Mouse (Mus musculus) neural tube, embryonic 13.5 days (tissue): ENCODE measurements at regions not wholly inside any gene's neighbourhood (a gene's known extent, or its start where the extent isn't known, plus 50 kb on each side); places are given as distances from the start of the nearest gene placed in this dataset.

Source experiments
- ATAC-seq: fragments of 200-750 bp; cut with Nextera tagmentation; 2 replicates; pipeline ENCODE4 v1.8.0; 2017; ENCODE audit warnings: low read depth, mild to moderate bottlenecking, moderate TSS enrichment, moderate library complexity
- H3K27ac ChIP-seq: fragments of 300-500 bp; sonication (generic); replicated peaks from 2 replicates; pipeline ENCODE4 v1.5.1; 2015; ENCODE audit warnings: moderate library complexity, mild to moderate bottlenecking, inconsistent platforms
- H3K27me3 ChIP-seq: fragments of 300-500 bp; sonication (generic); 2 replicates; pipeline ENCODE4 v1.6.1; 2015; ENCODE audit warnings: mild to moderate bottlenecking, inconsistent platforms
- H3K36me3 ChIP-seq: fragments of 300-500 bp; sonication (generic); 2 replicates; pipeline ENCODE4 v1.6.1; 2015; ENCODE audit warnings: mild to moderate bottlenecking, inconsistent platforms
- H3K4me1 ChIP-seq: fragments of 300-500 bp; sonication (generic); replicated peaks from 2 replicates; pipeline ENCODE4 v1.6.1; 2015; ENCODE audit warnings: inconsistent platforms
- H3K4me2 ChIP-seq: fragments of 300-500 bp; sonication (generic); 2 replicates; pipeline ENCODE4 v1.6.1; 2015; ENCODE audit warnings: inconsistent platforms, mild to moderate bottlenecking, moderate library complexity
- H3K4me3 ChIP-seq: fragments of 300-500 bp; sonication (generic); 2 replicates; pipeline ENCODE4 v1.5.1; 2015; ENCODE audit warnings: mild to moderate bottlenecking, inconsistent platforms
- H3K9ac ChIP-seq: fragments of 300-500 bp; sonication (generic); 2 replicates; pipeline ENCODE4 v1.6.1; 2015; ENCODE audit warnings: moderate library complexity, mild to moderate bottlenecking, inconsistent platforms
- H3K9me3 ChIP-seq: fragments of 300-500 bp; sonication (generic); 2 replicates; pipeline ENCODE4 v1.6.1; 2016; ENCODE audit warnings: inconsistent platforms
- WGBS: fragments of 180-500 bp; shearing (Covaris S2); methylation state at CpG from one replicate; pipeline ENCODE4 v1.1.7; 2015; 5-methylcytosine and 5-hydroxymethylcytosine counted together

DNA sequence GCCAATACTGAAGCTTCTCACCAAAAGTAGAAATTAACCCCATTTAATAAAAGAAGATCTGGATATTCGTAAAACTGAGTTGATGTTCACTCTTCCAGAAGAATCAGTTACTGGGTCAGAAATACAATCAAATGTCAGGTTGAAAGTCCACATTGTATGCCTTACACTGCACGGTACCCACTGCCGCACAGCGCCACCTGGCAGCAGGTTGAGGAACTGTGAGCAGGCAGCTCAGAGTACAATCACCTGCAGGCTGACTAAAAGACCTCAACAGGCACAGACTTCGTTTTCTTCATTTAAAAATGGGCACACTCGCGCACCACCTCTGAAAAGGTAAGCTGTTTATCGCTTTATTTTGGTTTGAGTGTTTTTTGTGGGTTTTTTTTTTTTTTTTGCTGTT, 341.8 kb upstream of the Mms22l start:
- no peak overlapping the region for H3K4me3 ChIP-seq
- no peaks in the 10 kb centered on the region for H3K9me3 ChIP-seq
- H3K4me2 ChIP-seq = no peak overlapping the region
- no peaks in the 10 kb centered on the region for H3K36me3 ChIP-seq
- no peak overlapping the region for H3K27ac ChIP-seq
- no peak overlapping the region for H3K9ac ChIP-seq
- H3K27me3 ChIP-seq = no peaks in the 10 kb centered on the region
- H3K4me1 ChIP-seq = no peaks in the 10 kb centered on the region
- WGBS = 16% methylated on average over 8 of the region's 8 CpGs
- ATAC-seq = 0 out of 2 replicates have a peak, but pooled peaks have one; percentile 84

DNA sequence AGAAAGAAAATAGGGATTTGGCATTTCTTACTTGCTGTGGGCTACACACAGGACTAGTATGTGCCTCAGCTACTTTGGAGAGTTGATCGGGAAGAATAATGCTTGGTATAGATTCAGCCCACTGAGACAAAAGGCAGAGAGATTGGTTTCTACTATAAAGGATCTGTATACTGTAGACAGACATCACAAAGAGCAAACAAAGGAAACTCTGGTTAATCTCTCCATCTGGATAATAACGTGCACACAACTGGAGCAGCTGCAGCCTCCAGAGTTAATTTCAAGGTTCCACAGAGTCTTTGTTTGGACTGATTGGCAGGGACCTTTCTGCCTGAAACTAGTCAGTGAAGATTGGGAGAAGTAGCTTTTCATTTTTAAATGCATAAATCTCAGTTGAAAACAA, 322.5 kb upstream of the Mms22l start:
- Histone ChIP-seq H3K4me2 (no peak overlapping the region), H3K9ac (no peak overlapping the region), H3K27me3 (no peaks in the 10 kb centered on the region), H3K4me1 (no peaks in the 10 kb centered on the region), H3K36me3 (no peaks in the 10 kb centered on the region), H3K4me3 (no peak overlapping the region), H3K9me3 (0 out of 2 replicates have a peak, but pooled peaks cover 5% of the 10 kb centered on the region), H3K27ac (no peak overlapping the region)
- WGBS = 62% methylated on average over 2 of the region's 2 CpGs
- no peak for ATAC-seq

DNA sequence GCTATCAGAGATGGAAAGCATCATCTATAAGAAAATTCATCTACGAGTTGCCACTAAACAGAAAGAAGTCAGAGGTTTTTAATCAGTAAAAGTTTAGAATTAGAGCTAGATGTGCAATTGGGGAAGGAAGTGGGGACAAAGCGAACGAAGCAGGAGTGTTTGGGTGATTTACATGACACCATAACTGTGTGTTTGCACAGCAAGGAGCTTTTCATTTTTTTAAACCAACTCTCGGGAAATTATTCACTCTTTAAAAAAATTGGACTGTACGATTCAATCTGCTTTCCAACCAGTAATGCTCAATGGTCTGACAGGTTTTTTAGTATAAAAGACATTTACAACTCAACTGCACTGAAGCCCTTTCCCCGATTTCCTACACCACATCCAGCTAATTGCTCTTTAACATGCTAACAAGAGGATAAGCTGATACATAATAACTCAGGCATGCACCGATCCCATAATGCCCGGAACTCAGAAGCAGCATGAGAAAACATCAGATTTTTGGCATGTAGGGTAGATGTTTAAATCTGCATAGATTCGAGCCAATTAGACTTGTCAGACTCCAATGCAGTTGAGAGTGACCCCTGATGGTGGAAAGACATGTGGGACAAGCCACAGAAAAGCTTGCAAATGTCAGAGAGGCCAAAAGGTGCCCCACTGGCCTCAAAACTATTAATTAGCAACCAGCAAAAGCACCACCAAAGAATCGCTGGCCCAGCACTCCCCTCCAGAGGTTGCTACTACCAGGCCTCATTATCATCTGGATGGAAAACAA, 282.8 kb upstream of the Mms22l start:
- Histone ChIP-seq H3K9me3 (no peaks in the 10 kb centered on the region), H3K36me3 (no peaks in the 10 kb centered on the region), H3K27me3 (no peaks in the 10 kb centered on the region), H3K4me1 (peaks cover 16% of the 10 kb centered on the region), H3K4me3 (no peak overlapping the region), H3K27ac (no peak overlapping the region), H3K4me2 (0 out of 2 replicates have a peak overlapping the region, but pooled peaks have one; percentile 11), H3K9ac (no peak overlapping the region)
- peak; percentile 40; the same call in 1 of the 2 replicates for ATAC-seq
- WGBS = 32% methylated on average over 10 of the region's 10 CpGs

DNA sequence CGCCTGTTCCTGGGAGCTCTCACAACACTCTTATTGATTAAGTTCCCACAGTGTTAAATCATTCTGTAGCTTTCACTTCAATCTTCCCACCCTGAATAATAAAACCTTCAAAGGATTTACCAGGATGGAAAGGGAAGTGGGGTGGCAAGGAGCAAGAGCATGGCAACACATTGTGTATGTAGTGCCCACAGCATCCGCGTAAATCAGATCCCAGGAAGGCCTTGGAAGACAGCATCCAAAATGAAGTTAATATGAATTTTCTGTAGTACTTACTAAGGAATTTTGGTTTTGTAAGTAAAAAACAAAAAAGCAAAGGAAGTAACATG, 282.3 kb upstream of the Mms22l start:
- H3K36me3 ChIP-seq = no peaks in the 10 kb centered on the region

DNA sequence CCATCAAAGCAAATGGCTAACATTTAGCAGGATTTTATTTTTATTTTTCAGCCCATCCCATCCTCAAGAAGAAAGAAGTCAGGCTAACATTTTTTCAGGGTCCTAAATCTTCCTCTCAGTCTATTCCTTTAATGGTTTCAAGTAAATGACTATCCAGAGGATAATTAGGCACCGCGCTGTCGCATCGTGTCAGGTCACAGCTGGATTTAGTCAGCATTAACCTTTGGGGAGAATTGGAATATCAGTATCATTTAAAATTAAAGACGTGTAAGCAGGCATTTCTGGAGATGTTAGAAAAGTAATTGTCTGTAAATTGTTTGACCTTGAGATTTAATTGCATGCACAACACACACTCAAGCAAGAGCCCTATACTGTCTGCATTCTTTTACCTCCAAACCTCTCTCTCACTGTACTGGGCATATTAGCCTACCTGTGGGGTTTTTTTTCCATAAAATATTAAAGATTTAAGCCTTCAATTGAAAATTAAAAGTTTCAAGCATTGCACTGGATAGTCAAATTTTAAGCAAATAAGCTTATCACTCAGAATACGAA, 277.8 kb upstream of the Mms22l start:
- H3K36me3 ChIP-seq = no peaks in the 10 kb centered on the region
- WGBS = 30% methylated on average over 6 of the region's 6 CpGs
- H3K9ac ChIP-seq = no peak overlapping the region
- H3K4me2 ChIP-seq = no peak overlapping the region
- H3K4me3 ChIP-seq = no peak overlapping the region
- no peaks in the 10 kb centered on the region for H3K9me3 ChIP-seq
- peaks cover 21% of the 10 kb centered on the region for H3K4me1 ChIP-seq
- H3K27ac ChIP-seq = no peak overlapping the region
- ATAC-seq = peak; percentile 65; the same call in 1 of the 2 replicates
- H3K27me3 ChIP-seq = no peaks in the 10 kb centered on the region

More for the DNA sequence above, 282.3 kb upstream of the Mms22l start:
- no peak overlapping the region for H3K9ac ChIP-seq
- ATAC-seq = no peak
- H3K9me3 ChIP-seq = no peaks in the 10 kb centered on the region
- H3K27ac ChIP-seq = no peak overlapping the region
- H3K4me1 ChIP-seq = peaks cover 21% of the 10 kb centered on the region
- no peak overlapping the region for H3K4me3 ChIP-seq
- H3K27me3 ChIP-seq = no peaks in the 10 kb centered on the region
- WGBS = 42% methylated on average over 3 of the region's 3 CpGs
- no peak overlapping the region for H3K4me2 ChIP-seq

DNA sequence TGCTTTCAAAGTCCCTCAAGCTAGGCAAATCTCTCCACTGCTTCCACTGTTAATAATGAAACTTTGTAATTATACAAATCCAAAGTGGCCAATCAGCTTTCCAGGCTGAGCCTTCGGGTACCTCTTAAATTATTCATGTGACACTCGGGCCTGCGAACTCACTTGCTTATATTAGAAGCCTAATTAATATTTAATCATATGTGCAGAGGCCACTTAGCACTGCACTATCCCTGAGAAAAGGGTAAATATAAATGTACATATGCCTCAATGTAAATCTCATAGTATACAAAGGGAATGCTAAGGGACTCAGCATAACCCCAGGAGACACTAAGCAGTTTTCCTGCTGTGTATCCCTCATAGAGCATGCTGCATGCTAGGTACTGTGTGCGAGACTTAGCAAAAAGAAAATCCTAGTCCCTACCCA, 277.2 kb upstream of the Mms22l start:
- no peak overlapping the region for H3K4me3 ChIP-seq
- ATAC-seq = peak; percentile 40; the same call in 1 of the 2 replicates
- WGBS = 36% methylated on average over 4 of the region's 4 CpGs

DNA sequence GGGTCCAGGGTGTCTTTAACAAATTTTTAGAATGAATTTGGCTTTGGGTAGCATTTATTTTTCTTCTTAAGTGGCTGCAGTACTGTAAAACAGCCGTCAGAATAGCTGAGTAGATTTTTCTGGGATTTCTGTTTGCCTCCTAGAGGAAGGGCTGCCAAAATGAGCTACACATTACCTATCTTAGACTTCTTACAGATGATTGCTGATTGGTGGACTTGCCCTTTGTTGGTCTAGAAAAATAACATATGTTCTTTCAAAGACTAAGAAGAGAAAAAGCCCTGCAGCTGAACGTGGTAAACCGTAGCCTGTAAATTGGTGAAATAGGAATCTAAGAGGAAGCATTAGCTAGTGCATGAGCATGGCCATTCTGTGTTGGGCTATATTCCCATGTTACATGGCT, 276.7 kb upstream of the Mms22l start:
- Histone ChIP-seq H3K9ac (no peak overlapping the region), H3K27me3 (no peaks in the 10 kb centered on the region), H3K9me3 (no peaks in the 10 kb centered on the region), H3K4me2 (no peak overlapping the region), H3K4me3 (no peak overlapping the region), H3K36me3 (no peaks in the 10 kb centered on the region), H3K27ac (no peak overlapping the region), H3K4me1 (peaks cover 17% of the 10 kb centered on the region)
- WGBS = 70% methylated on average over 3 of the region's 3 CpGs
- no peak for ATAC-seq

More for the DNA sequence above, 277.2 kb upstream of the Mms22l start:
- H3K9me3 ChIP-seq = no peaks in the 10 kb centered on the region
- no peaks in the 10 kb centered on the region for H3K27me3 ChIP-seq
- peaks cover 17% of the 10 kb centered on the region for H3K4me1 ChIP-seq
- H3K27ac ChIP-seq = no peak overlapping the region
- H3K36me3 ChIP-seq = no peaks in the 10 kb centered on the region
- H3K9ac ChIP-seq = no peak overlapping the region
- H3K4me2 ChIP-seq = no peak overlapping the region

DNA sequence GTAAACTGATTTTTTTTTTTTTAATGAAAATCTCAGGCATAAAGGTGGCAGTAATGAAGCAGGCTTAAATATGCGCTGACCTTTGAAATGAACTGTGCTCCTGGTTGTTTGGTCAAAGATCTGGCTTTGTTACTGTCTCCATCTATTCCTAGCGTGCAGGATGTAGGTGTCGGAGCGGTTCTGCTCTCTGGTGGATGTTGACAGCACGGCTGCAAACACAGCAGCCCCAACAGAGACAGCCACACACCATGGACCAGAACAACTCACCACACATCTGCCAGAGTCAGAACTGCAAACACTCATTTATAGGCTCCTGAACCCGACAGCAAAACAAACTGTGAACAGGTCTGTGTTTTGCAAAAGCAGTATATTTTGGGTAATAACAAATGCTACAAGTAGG, 251.1 kb upstream of the Mms22l start:
- Histone ChIP-seq H3K27ac (no peak overlapping the region), H3K36me3 (no peaks in the 10 kb centered on the region), H3K4me1 (no peaks in the 10 kb centered on the region), H3K4me2 (no peak overlapping the region), H3K4me3 (no peak overlapping the region), H3K9ac (no peak overlapping the region), H3K27me3 (no peaks in the 10 kb centered on the region), H3K9me3 (no peaks in the 10 kb centered on the region)
- WGBS = 60% methylated on average over 6 of the region's 6 CpGs
- ATAC-seq = no peak; the same call in 1 of the 2 replicates

DNA sequence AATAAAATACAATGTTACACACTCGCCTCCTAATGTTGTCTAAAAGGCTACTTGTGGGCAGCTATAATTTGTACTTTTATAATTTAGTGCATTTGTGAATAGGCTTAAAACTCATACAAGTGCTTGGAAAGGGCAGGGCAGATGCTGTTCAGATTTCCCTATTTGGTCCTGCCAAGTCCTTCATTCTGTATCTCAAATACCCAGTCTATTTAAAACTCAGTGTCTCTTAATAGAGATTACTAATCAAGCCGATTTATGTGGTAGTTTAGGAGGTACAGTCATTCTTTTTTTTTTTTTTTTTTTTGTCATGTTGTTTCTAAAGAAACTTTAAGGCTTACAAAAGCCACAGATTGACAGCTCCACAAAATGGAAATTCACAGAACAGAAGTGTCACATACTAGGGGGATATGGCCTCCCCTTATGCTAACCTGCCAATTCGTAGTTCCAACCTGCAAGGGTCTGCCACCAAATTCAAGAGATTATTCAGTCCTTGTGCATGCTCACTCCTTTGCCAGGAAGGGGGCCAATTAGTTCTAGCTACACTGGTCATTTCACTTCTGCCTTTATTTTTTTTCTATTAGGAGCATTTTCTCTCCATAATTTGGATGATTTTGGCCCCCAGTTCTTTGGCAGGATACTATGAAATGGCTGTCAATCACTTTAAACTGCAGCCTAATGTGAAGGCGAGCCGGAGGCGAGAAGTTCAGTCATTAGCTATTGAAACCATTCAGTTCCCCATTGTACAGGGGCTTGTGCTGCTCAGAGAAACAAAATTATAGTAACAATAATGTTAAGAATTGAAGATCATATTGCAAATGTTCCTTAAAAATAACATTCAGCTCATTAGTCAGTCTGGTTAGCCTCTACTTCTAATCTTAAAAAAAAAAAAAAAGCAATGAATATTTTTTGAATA, 247.9 kb upstream of the Mms22l start:
- Histone ChIP-seq H3K9ac (no peak overlapping the region), H3K4me1 (no peaks in the 10 kb centered on the region), H3K36me3 (no peaks in the 10 kb centered on the region), H3K9me3 (no peaks in the 10 kb centered on the region), H3K27ac (no peak overlapping the region), H3K4me3 (no peak overlapping the region), H3K27me3 (no peaks in the 10 kb centered on the region), H3K4me2 (no peak overlapping the region)
- 81% methylated on average over 6 of the region's 6 CpGs for WGBS
- no peak for ATAC-seq

DNA sequence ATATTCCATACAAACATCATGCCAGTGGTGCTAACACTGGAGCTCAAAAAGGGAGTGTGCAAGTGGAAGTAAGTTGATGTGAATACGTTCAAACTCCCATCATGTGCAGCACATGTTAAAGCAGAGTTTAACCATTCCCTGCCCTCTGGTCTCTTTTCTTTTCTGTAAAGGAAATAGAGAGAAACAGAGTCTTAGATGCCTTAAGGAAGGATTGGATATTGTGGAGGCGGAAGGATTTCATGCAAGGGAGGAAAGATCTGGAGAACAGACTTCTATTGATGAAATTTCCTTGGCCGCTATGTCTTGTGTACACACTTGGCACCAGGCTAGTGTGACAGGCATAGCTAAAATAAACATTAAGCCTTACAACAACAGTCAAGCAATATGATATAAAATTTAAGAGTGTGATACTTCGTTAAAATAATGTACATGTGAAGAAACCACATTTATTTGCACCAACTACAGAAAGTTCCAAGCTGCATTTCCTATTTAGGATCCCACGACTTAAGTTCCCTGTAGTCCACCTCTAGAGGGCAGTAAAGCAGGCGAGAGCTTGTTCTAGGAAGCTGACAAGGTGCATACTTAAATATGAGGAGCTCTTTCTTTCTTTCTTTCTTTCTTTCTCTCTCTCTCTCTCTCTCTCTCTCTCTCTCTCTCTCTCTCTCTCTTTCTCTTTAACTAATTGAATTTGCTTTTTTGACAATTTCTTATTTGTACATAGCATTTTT, 246.8 kb upstream of the Mms22l start:
- no peak for ATAC-seq
- no peak overlapping the region for H3K4me3 ChIP-seq
- 41% methylated on average over 6 of the region's 6 CpGs for WGBS
- H3K4me1 ChIP-seq = no peaks in the 10 kb centered on the region
- no peak overlapping the region for H3K27ac ChIP-seq
- no peaks in the 10 kb centered on the region for H3K27me3 ChIP-seq
- H3K9me3 ChIP-seq = no peaks in the 10 kb centered on the region
- no peaks in the 10 kb centered on the region for H3K36me3 ChIP-seq
- H3K4me2 ChIP-seq = no peak overlapping the region
- no peak overlapping the region for H3K9ac ChIP-seq

DNA sequence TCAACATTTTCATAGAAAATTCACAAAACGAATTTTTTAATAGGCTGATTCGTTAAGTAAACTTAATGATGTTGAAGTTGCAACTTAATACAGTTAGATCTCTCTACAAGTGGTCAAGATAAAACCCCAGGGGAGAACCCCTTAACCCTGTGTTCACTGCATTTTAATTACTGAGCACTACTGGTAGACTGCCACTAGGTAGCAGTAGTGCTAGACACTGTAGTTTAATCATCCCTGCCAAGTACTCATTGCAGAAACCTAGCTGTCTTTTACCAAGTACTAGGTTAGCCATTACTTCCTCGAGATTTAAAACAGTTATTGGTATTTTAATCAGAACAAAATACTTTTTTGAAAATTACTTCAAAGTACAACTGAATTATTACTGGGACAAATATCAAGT, 218.1 kb upstream of the Mms22l start:
- Histone ChIP-seq H3K9me3 (no peaks in the 10 kb centered on the region; the same call in 1 of the 2 replicates), H3K36me3 (no peaks in the 10 kb centered on the region), H3K4me2 (no peak overlapping the region), H3K4me3 (no peak overlapping the region), H3K9ac (no peak overlapping the region), H3K27me3 (no peaks in the 10 kb centered on the region), H3K4me1 (no peaks in the 10 kb centered on the region), H3K27ac (no peak overlapping the region)
- 49% methylated on average over 3 of the region's 3 CpGs for WGBS
- ATAC-seq = no peak
